10 mouse cellular contexts compared by ENCODE assay signal in the genomic region with DNA sequence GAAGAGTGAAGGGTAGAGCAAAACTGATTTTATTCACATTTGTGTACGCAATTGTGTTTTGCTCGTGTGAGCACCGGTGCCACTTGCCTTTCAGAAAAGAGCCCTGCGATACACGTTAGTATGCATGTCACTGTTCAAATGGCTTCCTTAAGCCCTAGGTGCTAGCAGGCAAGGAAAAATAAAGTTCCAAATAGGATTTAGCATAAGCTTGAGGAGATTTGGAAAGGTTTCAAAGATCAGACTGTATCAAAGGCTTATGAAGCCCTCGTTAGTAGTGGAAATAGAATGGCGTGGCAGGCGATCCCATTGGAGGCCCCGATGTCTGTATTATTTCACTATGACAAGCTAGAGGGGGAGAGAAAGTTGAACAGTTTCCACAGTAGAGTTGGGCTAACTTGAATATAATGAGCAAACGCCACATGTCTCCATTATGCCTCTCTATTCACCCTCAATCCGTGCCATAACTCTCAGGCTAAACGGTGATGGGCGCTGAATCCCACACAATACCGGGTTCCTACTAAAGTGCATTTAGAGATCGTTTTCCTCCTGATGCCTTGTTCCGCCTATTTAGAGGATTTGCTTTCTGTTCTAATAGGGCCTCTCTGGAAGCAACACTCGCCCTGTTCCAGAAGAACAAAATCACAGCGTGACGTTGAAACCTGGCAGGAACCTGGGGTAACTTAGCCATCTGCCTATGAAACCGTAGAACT. TPM values are rescaled to one million over a fixed set of nuclear protein-coding genes. Genes with fewer than 3 reads are reported as not detected.
DNase-seq lines count a peak whose midpoint lies in the region; ATAC-seq and TF ChIP-seq lines count a peak whose summit lies in the region.
"Had no signal": no experiment of that assay in that cellular context is flagged by ENCODE, and none has a peak within 500 bp of the region (broad histone marks: within the 10 kb centered on the region; RNA-seq: fewer than 3 reads in every experiment).

No protein-coding gene starts in this region.

- DNase-seq in heart, adult 11 months: peak; percentile 73
- DNase-seq in heart, postnatal 14 days: no peak
- peak; percentile 15 for DNase-seq in R1 (ENCODE audit: low read depth, low spot score)
- peak; percentile 76 for DNase-seq in forebrain, postnatal 0 days
- peak; percentile 96 for DNase-seq in midbrain, embryonic 11.5 days (ENCODE audit: low spot score, missing footprints)
- no peak for DNase-seq in thymus, postnatal 36 days
- DNase-seq in right cerebral cortex, postnatal 4 days: no peak
- no peak for DNase-seq in adrenal gland, postnatal 10 days
- DNase-seq: B cell, adult 2 months had no signal

- 4% methylated on average over 20 of the region's 20 CpGs for WGBS in forebrain, postnatal 0 days
- 1% methylated on average over 20 of the region's 20 CpGs for WGBS in midbrain, embryonic 11.5 days

- peak overlapping the region; percentile 65 for H3K9ac ChIP-seq in forebrain, postnatal 0 days
- peak overlapping the region; percentile 46 for H3K9ac ChIP-seq in midbrain, embryonic 11.5 days (ENCODE audit: low read length)

- intact Hi-C loops in heart, postnatal 14 days (cut with DNase I): no loop called here

- no peaks in the 10 kb centered on the region; the same call in 1 of the 2 replicates for H3K27me3 ChIP-seq in forebrain, postnatal 0 days (ENCODE audit: insufficient read depth, low read length)
- H3K27me3 ChIP-seq in midbrain, embryonic 11.5 days (ENCODE audit: control insufficient read depth, insufficient read depth, low read length): peaks cover 42% of the 10 kb centered on the region

- H3K36me3 ChIP-seq in forebrain, postnatal 0 days (ENCODE audit: insufficient read depth): 0 out of 2 replicates have a peak, but pooled peaks cover 4% of the 10 kb centered on the region
- no peaks in the 10 kb centered on the region for H3K36me3 ChIP-seq in midbrain, embryonic 11.5 days (ENCODE audit: control insufficient read depth, insufficient read depth, low read length)

- peaks cover 22% of the 10 kb centered on the region for H3K4me1 ChIP-seq in forebrain, postnatal 0 days (ENCODE audit: insufficient read depth)
- peaks cover 47% of the 10 kb centered on the region for H3K4me1 ChIP-seq in midbrain, embryonic 11.5 days (ENCODE audit: control insufficient read depth, insufficient read depth, low read length)

- H3K4me2 ChIP-seq in forebrain, postnatal 0 days (ENCODE audit: low read depth): peak overlapping the region; percentile 75
- peak overlapping the region; percentile 84 for H3K4me2 ChIP-seq in midbrain, embryonic 11.5 days

- H3K9me3 ChIP-seq in forebrain, postnatal 0 days (ENCODE audit: low read length): no peaks in the 10 kb centered on the region
- H3K9me3 ChIP-seq in midbrain, embryonic 11.5 days (ENCODE audit: control insufficient read depth, low read length): peaks cover 3% of the 10 kb centered on the region; the same call in 1 of the 2 replicates

- no peak for TF ChIP-seq CTCF in forebrain, postnatal 0 days (IDR thresholded peaks at IDR 0.05; ENCODE audit: low read depth)

- H3K4me3 ChIP-seq in forebrain, postnatal 0 days (ENCODE audit: low read depth, low read length): peak overlapping the region; percentile 62
- H3K4me3 ChIP-seq in midbrain, embryonic 11.5 days (ENCODE audit: low read depth, low read length): peak overlapping the region; percentile 72

- no peak for ATAC-seq in forebrain, postnatal 0 days
- peak; percentile 12 for ATAC-seq in midbrain, embryonic 11.5 days (ENCODE audit: low FRiP score)

- H3K27ac ChIP-seq in forebrain, postnatal 0 days (ENCODE audit: low read depth, low read length): peak overlapping the region; percentile 94
- H3K27ac ChIP-seq in midbrain, embryonic 11.5 days (ENCODE audit: low read depth, low read length): peak overlapping the region; percentile 67

RNA-seq across cellular contexts. Expression of a gene that starts 0.8 kb away (rescaled TPM):
- total RNA-seq in heart, postnatal 14 days (2021): under 1 TPM in 1 of 2 experiments, not detected in 1; 0.07 TPM
- total RNA-seq in forebrain, postnatal 0 days (2014; rRNA removed): 86.4 and 130 TPM in 2 replicates
- 41.8 and 51.5 TPM in 2 replicates for polyA plus RNA-seq in forebrain, postnatal 0 days (2015; fragmentation: Nextera tagmentation; extraction: Ambion mirVana)
- 32.8 and 37.5 TPM in 2 replicates for polyA plus RNA-seq in midbrain, embryonic 11.5 days (2014; fragmentation: Nextera tagmentation; extraction: Ambion mirVana)
- total RNA-seq in adrenal gland, postnatal 10 days (2021): under 1 TPM in 1 of 2 experiments, not detected in 1; 0.06 TPM
- total RNA-seq: granulocyte monocyte progenitor cell, adult 5-6 weeks had no signal

Comparison
In these comparisons a context has a peak if more than half of its experiments do, and no peak if none do; other contexts are left out.
1. DNase-seq: peak in heart, adult 11 months (single experiment), R1 (single experiment), forebrain, postnatal 0 days (single experiment) and midbrain, embryonic 11.5 days (single experiment); none in heart, postnatal 14 days (0 of 2), thymus, postnatal 36 days (0 of 2), right cerebral cortex, postnatal 4 days (single experiment) and adrenal gland, postnatal 10 days (single experiment).
2. RNA of a gene that starts 0.8 kb away (total RNA-seq): 86.4 to 130 TPM in forebrain, postnatal 0 days; 0.07 TPM in heart, postnatal 14 days and 0.06 TPM in adrenal gland, postnatal 10 days; every median in the first group is over 10 times any median in the second.